Mouse (Mus musculus): ENCODE measurements around the gene Chchd2. TPM values are rescaled to one million over a fixed set of nuclear protein-coding genes. Genes with fewer than 3 reads are reported as not detected.

Chchd2 gene
- polyA plus RNA-seq, 1 experiment, result 657 TPM

GRCm38 (mm10) chr5:129873942-129874341 is 13.3 kb downstream of the Chchd2 start:
- Histone ChIP-seq H3K4me1 (ENCODE audit: control insufficient read depth, insufficient read depth, low read length) (no peaks in the 10 kb centered on the region), H3K4me3 (replicated peaks; ENCODE audit: control insufficient read depth, low read depth, low read length) (no peak overlapping the region), H3K27ac (ENCODE audit: control insufficient read depth, insufficient read depth, low read depth, low read length, poor library complexity) (no peak overlapping the region)
- TF ChIP-seq CTCF (IDR thresholded peaks at IDR 0.05; ENCODE audit: control insufficient read depth, insufficient read depth, low read length) (no peak), POLR2A (IDR thresholded peaks at IDR 0.05; ENCODE audit: borderline replicate concordance, control insufficient read depth, low read depth, low read length) (no peak)
- 78% methylated on average over 12 of the region's 12 CpGs for WGBS

GRCm38 (mm10) chr5:129871238-129871637 is 16.0 kb downstream of the Chchd2 start:
- Histone ChIP-seq H3K4me1 (ENCODE audit: control insufficient read depth, insufficient read depth, low read length) (no peaks in the 10 kb centered on the region), H3K27ac (ENCODE audit: control insufficient read depth, insufficient read depth, low read depth, low read length, poor library complexity) (no peak overlapping the region), H3K4me3 (replicated peaks; ENCODE audit: control insufficient read depth, low read depth, low read length) (no peak overlapping the region)
- WGBS, result 83% methylated on average over 2 of the region's 2 CpGs
- no peak for TF ChIP-seq POLR2A (IDR thresholded peaks at IDR 0.05; ENCODE audit: borderline replicate concordance, control insufficient read depth, low read depth, low read length)
- no peak for TF ChIP-seq CTCF (IDR thresholded peaks at IDR 0.05; ENCODE audit: control insufficient read depth, insufficient read depth, low read length)

GRCm38 (mm10) chr5:129869238-129869995 is 17.9 kb downstream of the Chchd2 start:
- TF ChIP-seq CTCF (IDR thresholded peaks at IDR 0.05; ENCODE audit: control insufficient read depth, insufficient read depth, low read length) (no peak), POLR2A (IDR thresholded peaks at IDR 0.05; ENCODE audit: borderline replicate concordance, control insufficient read depth, low read depth, low read length) (no peak)
- 85% methylated on average over 19 of the region's 19 CpGs for WGBS

GRCm38 (mm10) chr5:129865841-129866240 is 21.4 kb downstream of the Chchd2 start:
- H3K4me1 ChIP-seq (ENCODE audit: control insufficient read depth, insufficient read depth, low read length), result no peaks in the 10 kb centered on the region
- H3K4me3 ChIP-seq (replicated peaks; ENCODE audit: control insufficient read depth, low read depth, low read length), result no peak overlapping the region
- WGBS, result 85% methylated on average over 12 of the region's 12 CpGs
- no peak for TF ChIP-seq CTCF (IDR thresholded peaks at IDR 0.05; ENCODE audit: control insufficient read depth, insufficient read depth, low read length)
- no peak for TF ChIP-seq POLR2A (IDR thresholded peaks at IDR 0.05; ENCODE audit: borderline replicate concordance, control insufficient read depth, low read depth, low read length)
- no peak overlapping the region for H3K27ac ChIP-seq (ENCODE audit: control insufficient read depth, insufficient read depth, low read depth, low read length, poor library complexity)

More at GRCm38 (mm10) chr5:129869238-129869995, 17.9 kb downstream of the Chchd2 start:
- Histone ChIP-seq H3K27ac (ENCODE audit: control insufficient read depth, insufficient read depth, low read depth, low read length, poor library complexity) (no peak overlapping the region), H3K4me3 (replicated peaks; ENCODE audit: control insufficient read depth, low read depth, low read length) (no peak overlapping the region), H3K4me1 (ENCODE audit: control insufficient read depth, insufficient read depth, low read length) (no peaks in the 10 kb centered on the region)

- WGBS, result 16% methylated on average over 18 of the region's 18 CpGs
- Histone ChIP-seq H3K4me1 (ENCODE audit: control insufficient read depth, insufficient read depth, low read length) (no peaks in the 10 kb centered on the region), H3K27ac (ENCODE audit: control insufficient read depth, insufficient read depth, low read depth, low read length, poor library complexity) (no peak overlapping the region), H3K4me3 (replicated peaks; ENCODE audit: control insufficient read depth, low read depth, low read length) (no peak overlapping the region)
- TF ChIP-seq POLR2A (IDR thresholded peaks at IDR 0.05; ENCODE audit: borderline replicate concordance, control insufficient read depth, low read depth, low read length), result no peak
- peak; percentile 36; the same call in 1 of the 2 replicates for TF ChIP-seq CTCF (IDR thresholded peaks at IDR 0.05; ENCODE audit: control insufficient read depth, insufficient read depth, low read length)
Observed at GRCm38 (mm10) chr5:129864467-129864866, 22.8 kb downstream of the Chchd2 start.

- Histone ChIP-seq H3K4me1 (ENCODE audit: control insufficient read depth, insufficient read depth, low read length) (no peaks in the 10 kb centered on the region), H3K27ac (ENCODE audit: control insufficient read depth, insufficient read depth, low read depth, low read length, poor library complexity) (no peak overlapping the region), H3K4me3 (replicated peaks; ENCODE audit: control insufficient read depth, low read depth, low read length) (no peak overlapping the region)
- TF ChIP-seq CTCF (IDR thresholded peaks at IDR 0.05; ENCODE audit: control insufficient read depth, insufficient read depth, low read length) (no peak), POLR2A (IDR thresholded peaks at IDR 0.05; ENCODE audit: borderline replicate concordance, control insufficient read depth, low read depth, low read length) (no peak)
- WGBS, result 94% methylated on average over 6 of the region's 6 CpGs
Observed at GRCm38 (mm10) chr5:129862325-129862724, 24.9 kb downstream of the Chchd2 start.

- Histone ChIP-seq H3K4me1 (ENCODE audit: control insufficient read depth, insufficient read depth, low read length) (no peaks in the 10 kb centered on the region), H3K27ac (ENCODE audit: control insufficient read depth, insufficient read depth, low read depth, low read length, poor library complexity) (no peak overlapping the region), H3K4me3 (replicated peaks; ENCODE audit: control insufficient read depth, low read depth, low read length) (no peak overlapping the region)
- TF ChIP-seq POLR2A (IDR thresholded peaks at IDR 0.05; ENCODE audit: borderline replicate concordance, control insufficient read depth, low read depth, low read length), result no peak
- TF ChIP-seq CTCF (IDR thresholded peaks at IDR 0.05; ENCODE audit: control insufficient read depth, insufficient read depth, low read length), result peak; percentile 22; the same call in 1 of the 2 replicates
- 82% methylated on average over 5 of the region's 5 CpGs for WGBS
Observed at GRCm38 (mm10) chr5:129856414-129856813, 30.9 kb downstream of the Chchd2 start.

GRCm38 (mm10) chr5:129855163-129855562 is 32.1 kb downstream of the Chchd2 start:
- no peak overlapping the region for H3K4me3 ChIP-seq (replicated peaks; ENCODE audit: control insufficient read depth, low read depth, low read length)
- no peaks in the 10 kb centered on the region for H3K4me1 ChIP-seq (ENCODE audit: control insufficient read depth, insufficient read depth, low read length)
- TF ChIP-seq CTCF (IDR thresholded peaks at IDR 0.05; ENCODE audit: control insufficient read depth, insufficient read depth, low read length), result no peak
- TF ChIP-seq POLR2A (IDR thresholded peaks at IDR 0.05; ENCODE audit: borderline replicate concordance, control insufficient read depth, low read depth, low read length), result no peak
- H3K27ac ChIP-seq (ENCODE audit: control insufficient read depth, insufficient read depth, low read depth, low read length, poor library complexity), result no peak overlapping the region
- WGBS, result 81% methylated on average over 5 of the region's 5 CpGs
